Mouse (Mus musculus): ENCODE results near the gene Pheta2.

DNA sequence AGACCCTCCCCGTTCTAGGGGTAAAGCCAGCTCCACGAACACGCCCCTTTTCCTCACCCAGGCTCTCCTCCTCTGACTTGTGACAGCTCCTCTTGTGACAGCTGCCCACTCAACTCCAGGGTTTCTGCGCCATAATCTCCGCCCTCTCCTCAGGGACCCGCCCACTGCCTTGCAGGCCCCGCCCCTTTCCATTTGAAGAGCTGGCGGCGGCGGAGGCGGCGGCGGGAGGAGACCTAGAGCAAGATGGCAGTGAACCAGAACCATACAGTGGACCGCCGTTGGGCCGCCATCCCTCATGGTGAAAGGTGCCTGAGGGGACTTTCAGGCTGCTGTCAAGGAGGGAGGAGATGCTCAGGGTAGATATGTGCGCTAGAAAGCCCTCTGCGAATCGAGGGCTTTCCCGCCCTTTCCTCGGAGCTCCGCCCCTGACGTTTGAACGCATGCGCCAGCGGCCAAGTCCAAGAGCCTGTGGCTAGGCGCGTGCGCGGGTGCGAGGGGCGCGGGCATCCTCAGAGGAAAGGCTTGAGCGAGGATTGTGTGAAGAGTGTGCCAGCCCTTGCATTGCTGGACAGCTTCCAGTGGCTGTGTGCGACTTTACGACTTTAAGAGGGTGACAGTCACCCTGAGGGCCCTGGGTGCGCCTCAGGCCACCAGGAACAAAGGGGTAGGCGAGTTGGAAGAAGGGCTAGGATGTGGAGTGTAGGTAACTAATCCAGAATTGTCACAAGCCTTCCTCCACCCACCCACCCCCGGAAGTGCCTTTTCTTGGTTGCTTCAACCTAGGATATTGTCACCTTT is 39.8 kb upstream of the Pheta2 start, which contains the start of gene Wbp2nl:
- no peak for TF ChIP-seq CTCF (IDR thresholded peaks at IDR 0.05)
- TF ChIP-seq EP300 (IDR thresholded peaks at IDR 0.05): no peak
